Mouse (Mus musculus) megakaryocyte, embryonic 14.5 days (primary cell): ENCODE data around the gene Fam208a. TPM values are rescaled to one million over a fixed set of nuclear protein-coding genes. Genes with fewer than 3 reads are reported as not detected.

Experiments
- H3K27me3 ChIP-seq: replicated peaks from 2 replicates; pipeline ENCODE3; 2012; ENCODE audit warnings: inconsistent platforms
- H3K36me3 ChIP-seq: replicated peaks from 2 replicates; pipeline ENCODE3; 2012; ENCODE audit warnings: low read length, inconsistent platforms, mixed read lengths
- H3K4me1 ChIP-seq: 2 replicates; pipeline ENCODE4 v1.6.1; 2012; ENCODE audit warnings: inconsistent platforms
- H3K4me3 ChIP-seq: replicated peaks from 2 replicates; pipeline ENCODE3; 2012; ENCODE audit warnings: moderate library complexity, mild to moderate bottlenecking, inconsistent platforms
- H3K9me3 ChIP-seq: 2 replicates; pipeline ENCODE4 v1.6.1; 2012; ENCODE audit warnings: inconsistent platforms
- FLI1 ChIP-seq: IDR thresholded peaks from 2 replicates; pipeline ENCODE4 v1.6.1; 2012; ENCODE audit warnings: low read length, inconsistent platforms, mixed read lengths
- GATA1 ChIP-seq: IDR thresholded peaks from 3 replicates; pipeline ENCODE4 v1.6.1; 2012; ENCODE audit warnings: mixed read lengths, low read length, inconsistent platforms, borderline replicate concordance
- polyA plus RNA-seq: library from polyadenylated mRNA; stranded (reverse); fragments of >175 nt; gene quantifications from 2 replicates; pipeline ENCODE4 v1.2.3, GENCODE M21; 2012; ENCODE audit warnings: low replicate concordance; ENCODE audit not compliant: insufficient read depth

Fam208a gene
- polyA plus RNA-seq, 1 experiment = 0.40 TPM

DNA sequence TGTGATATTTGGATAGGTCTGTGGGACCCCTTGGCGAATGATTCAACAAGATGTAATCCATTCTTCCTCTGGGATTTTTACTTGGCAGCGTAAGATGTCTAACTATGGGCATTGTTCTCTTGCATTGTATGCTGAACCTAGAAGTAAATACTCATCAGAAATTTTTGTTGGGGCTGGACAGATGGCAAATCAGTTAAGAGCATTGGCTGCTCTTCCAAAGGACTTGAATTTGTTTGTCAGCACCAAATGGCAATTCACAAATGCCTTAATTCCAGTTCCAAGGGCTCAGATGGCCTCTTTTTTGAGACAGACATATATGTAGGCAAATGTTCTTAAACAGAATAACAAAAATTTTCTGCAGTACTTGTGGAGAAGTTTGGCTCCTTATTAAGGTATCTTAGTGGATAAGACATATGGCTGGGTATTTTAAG, 16.2 kb downstream of the Fam208a start:
- Histone ChIP-seq H3K27me3 (no peaks in the 10 kb centered on the region), H3K9me3 (no peaks in the 10 kb centered on the region), H3K4me3 (no peak overlapping the region), H3K4me1 (peaks cover 5% of the 10 kb centered on the region), H3K36me3 (peaks cover 88% of the 10 kb centered on the region)
- TF ChIP-seq GATA1 (no peak), FLI1 (no peak)

DNA sequence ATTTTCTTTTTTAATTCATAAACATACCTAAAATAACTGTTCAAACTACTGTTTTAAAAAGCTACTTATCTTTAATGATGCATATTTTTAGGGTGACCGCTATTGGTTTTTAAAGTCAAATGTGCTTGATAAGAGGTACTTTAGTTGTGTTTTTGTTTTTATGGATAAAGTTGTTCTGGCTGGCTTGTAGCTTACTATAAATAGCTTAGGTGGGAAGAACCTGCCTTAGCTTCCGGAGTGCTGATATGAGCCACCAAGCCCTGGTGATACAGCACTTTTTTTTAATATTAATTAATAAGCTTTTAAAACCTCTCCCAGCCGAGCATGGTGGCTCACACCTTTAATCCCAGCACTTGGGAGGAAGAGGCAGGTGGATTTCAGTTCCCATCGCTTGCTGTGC, 18.3 kb downstream of the Fam208a start:
- peaks cover 83% of the 10 kb centered on the region for H3K36me3 ChIP-seq
- no peak for TF ChIP-seq FLI1
- no peak for TF ChIP-seq GATA1
- peaks cover 5% of the 10 kb centered on the region for H3K4me1 ChIP-seq
- H3K4me3 ChIP-seq = no peak overlapping the region
- H3K9me3 ChIP-seq = no peaks in the 10 kb centered on the region
- no peaks in the 10 kb centered on the region for H3K27me3 ChIP-seq

DNA sequence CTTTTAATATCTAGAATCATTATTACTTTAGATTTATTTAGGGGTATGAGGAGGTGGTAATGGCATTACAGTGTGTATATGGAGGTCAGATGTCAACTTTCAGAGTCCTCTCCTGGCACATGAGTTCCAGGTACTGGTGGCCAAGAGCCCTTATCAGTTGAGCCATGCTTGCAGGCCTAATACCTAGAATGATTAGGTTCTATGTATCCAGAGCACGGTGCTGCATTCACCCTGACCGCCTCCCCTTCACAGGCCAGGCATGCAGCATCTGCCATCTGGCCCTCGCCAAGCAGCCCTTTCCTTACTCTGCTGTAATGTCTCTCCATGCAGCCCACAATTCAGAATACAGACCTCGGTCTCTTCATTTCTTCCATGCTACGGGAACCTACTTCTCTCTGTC, 62.8 kb downstream of the Fam208a start:
- H3K27me3 ChIP-seq = no peaks in the 10 kb centered on the region
- TF ChIP-seq FLI1 (no peak), GATA1 (no peak)
- no peak overlapping the region for H3K4me3 ChIP-seq
- no peaks in the 10 kb centered on the region for H3K4me1 ChIP-seq
- no peaks in the 10 kb centered on the region for H3K9me3 ChIP-seq
- peaks cover 95% of the 10 kb centered on the region for H3K36me3 ChIP-seq

DNA sequence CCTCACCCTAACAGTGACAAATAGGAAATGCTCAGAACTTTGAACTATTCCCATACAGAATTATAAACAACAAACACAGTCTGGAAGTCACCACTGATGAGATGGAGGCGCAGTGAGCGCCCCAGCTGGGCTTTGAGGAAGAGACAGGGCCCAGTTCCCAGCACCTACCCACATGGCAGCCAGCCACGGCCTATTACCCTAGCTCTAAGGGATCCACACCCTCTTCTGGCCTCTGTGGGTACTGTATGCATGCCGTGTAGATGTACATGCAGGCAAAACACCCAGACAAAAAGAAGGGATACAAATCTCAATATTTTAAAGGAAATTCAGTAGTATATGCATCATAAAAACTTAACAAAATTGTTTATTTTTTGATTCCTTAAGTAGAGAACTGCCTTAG, 64.9 kb downstream of the Fam208a start:
- no peak overlapping the region for H3K4me3 ChIP-seq
- H3K9me3 ChIP-seq = no peaks in the 10 kb centered on the region
- TF ChIP-seq GATA1 = no peak
- no peak for TF ChIP-seq FLI1
- no peaks in the 10 kb centered on the region for H3K27me3 ChIP-seq
- peaks cover 93% of the 10 kb centered on the region for H3K36me3 ChIP-seq
- H3K4me1 ChIP-seq = 0 out of 2 replicates have a peak, but pooled peaks cover 4% of the 10 kb centered on the region

DNA sequence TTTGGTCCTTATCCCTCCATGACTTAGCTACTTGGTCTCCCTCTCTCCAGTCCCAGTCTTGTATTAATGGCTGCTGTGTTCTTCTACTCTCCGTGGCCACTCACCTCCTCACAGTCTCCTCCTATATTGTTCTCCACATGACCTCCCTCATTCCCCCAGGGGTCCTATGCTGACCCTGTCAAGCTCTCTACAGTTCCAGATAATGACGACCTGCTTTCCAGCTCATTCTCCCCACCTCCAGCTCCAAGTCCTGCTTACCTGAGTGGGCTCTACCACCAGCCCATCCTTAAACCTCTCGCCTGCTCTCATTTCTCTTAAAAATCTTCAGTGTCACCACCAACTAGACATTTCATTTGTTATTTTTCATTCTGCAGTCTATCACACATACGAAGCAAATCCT, 72.5 kb downstream of the Fam208a start:
- Histone ChIP-seq H3K4me1 (peaks cover 11% of the 10 kb centered on the region), H3K36me3 (peaks cover 72% of the 10 kb centered on the region), H3K9me3 (no peaks in the 10 kb centered on the region), H3K4me3 (no peak overlapping the region), H3K27me3 (no peaks in the 10 kb centered on the region)
- TF ChIP-seq GATA1 = no peak
- TF ChIP-seq FLI1 = no peak

DNA sequence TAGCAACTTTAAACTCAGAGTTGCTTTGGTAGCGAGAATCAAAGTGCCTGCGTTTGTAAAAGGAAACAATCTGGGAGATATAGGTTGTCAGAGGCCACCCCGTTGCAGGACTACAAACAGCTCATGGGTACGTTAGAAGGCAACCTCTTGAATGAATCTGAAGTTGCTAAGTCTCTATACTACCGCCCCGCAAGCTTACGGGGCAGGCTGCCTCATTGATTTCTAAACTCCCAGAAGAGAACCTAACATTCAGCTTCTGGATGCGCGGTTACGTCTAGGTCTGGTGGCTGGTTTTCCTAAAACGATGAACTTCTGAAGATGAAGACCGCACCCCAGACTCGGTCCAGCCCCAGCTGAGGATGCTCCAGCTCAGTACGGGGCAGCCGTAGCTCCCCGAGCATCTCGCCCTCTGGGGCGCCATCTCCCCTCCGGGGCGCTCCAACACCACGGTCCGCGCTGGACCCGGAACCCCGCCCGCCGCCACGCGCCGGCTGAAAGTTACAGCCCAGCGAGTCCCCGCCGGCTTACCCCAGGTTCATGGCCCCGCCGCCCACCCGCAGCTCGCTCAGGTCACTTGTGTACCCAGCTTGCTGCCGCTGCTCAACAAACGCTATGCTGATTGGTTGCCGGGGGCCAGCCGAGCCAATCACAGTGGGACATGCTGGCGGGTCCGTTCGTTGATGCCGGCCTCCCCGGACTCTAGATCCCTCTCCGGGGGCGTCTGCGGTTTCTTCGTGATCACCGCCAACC, 79.4 kb downstream of the Fam208a start, which contains the start of gene Ccdc66:
Gene Ccdc66, minus strand, starts transcription at position 567 of the 750 bp plus-strand sequence.
- peaks cover 24% of the 10 kb centered on the region for H3K4me1 ChIP-seq
- H3K36me3 ChIP-seq = peaks cover 18% of the 10 kb centered on the region
- peaks cover 2% of the 10 kb centered on the region for H3K27me3 ChIP-seq
- no peaks in the 10 kb centered on the region for H3K9me3 ChIP-seq
- TF ChIP-seq FLI1 (no peak), GATA1 (no peak)
- peak within 1 kb of the TSS; percentile 94 for H3K4me3 ChIP-seq

DNA sequence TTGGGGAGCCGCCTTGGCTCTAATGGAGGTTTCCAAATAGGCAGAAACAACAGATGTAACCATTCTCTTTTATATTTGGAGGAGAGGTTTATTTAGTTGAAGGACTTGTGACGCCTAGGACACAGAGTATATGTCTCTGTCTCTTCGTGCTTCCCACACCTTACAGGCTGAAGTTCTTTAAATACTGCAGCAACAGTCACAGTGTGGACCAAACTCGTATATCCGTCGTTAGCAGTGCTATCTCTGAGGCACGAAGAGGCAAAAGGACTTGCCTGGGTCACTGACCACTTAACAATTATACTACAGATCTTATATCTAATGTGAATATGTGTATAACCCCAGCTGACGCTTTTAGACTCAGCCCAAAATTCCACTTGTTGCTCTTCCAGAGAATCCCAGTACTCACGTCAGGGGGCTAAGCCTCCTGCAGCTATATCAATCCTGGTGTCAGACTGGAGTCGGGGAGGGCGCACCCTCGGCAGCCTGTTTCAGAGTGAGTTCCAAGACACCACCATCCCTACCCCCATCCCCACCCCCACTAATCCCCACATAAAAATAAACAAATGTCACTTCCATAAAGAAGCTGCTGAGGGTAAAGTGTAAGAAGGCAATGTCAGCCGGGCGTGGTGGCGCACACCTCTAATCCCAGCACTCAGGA, 80.1 kb downstream of the Fam208a start:
- peaks cover 4% of the 10 kb centered on the region for H3K27me3 ChIP-seq
- no peak for TF ChIP-seq FLI1
- no peak for TF ChIP-seq GATA1
- H3K4me3 ChIP-seq = peak overlapping the region; percentile 94
- peaks cover 18% of the 10 kb centered on the region for H3K4me1 ChIP-seq
- no peaks in the 10 kb centered on the region for H3K9me3 ChIP-seq
- peaks cover 16% of the 10 kb centered on the region for H3K36me3 ChIP-seq

DNA sequence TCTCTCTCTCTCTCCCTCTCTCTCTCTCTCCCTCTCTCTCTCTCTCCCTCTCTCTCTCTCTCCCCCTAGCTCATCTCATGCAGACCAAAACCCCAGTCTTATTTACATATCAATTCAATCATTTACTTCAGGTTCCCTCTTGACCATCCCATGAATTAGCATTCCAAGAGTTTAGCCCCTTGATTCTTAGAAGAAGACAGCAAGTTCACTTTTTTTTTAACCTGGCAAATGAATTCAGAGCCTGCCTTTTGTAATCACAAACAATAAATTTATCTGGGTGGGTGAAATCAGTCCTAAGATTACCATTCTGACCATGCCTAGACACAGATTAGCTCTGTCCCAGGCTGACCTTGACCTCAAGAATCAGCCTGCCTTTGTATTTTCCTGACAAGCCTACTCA, 95.9 kb downstream of the Fam208a start:
- H3K27me3 ChIP-seq = no peaks in the 10 kb centered on the region
- no peaks in the 10 kb centered on the region for H3K36me3 ChIP-seq
- H3K4me3 ChIP-seq = no peak overlapping the region
- TF ChIP-seq GATA1 (no peak), FLI1 (no peak)
- H3K4me1 ChIP-seq = no peaks in the 10 kb centered on the region
- peaks cover 24% of the 10 kb centered on the region for H3K9me3 ChIP-seq

Other genes starting within 250 kb of the Fam208a start
- gene Ccdc66, start 79.6 kb downstream of the Fam208a start, polyA plus RNA-seq = 0.18 TPM in 1 of 2 replicates, not detected in the other
- gene Erc2, start 193.6 kb downstream of the Fam208a start, polyA plus RNA-seq = 0.10 TPM in 1 of 2 replicates, not detected in the other